Mouse (Mus musculus) lung, postnatal 0 days (tissue): Measurements from ENCODE around the gene Pi4kb. TPM values are rescaled to one million over a fixed set of nuclear protein-coding genes. Genes with fewer than 3 reads are reported as not detected.
A peak's percentile ranks its signal among the peaks of the same experiment; 100 is the strongest.
"Not testable (repeated sequence)": the region's sequence is repeated elsewhere in the genome, so short reads cannot be mapped to it uniquely, and the experiment has no call there.

Source experiments
- ATAC-seq: fragments of 200-750 bp; cut with Nextera tagmentation; 2 replicates; pipeline ENCODE4 v1.8.0; 2017; ENCODE audit warnings: moderate library complexity
- DNase-seq: peaks from one replicate; pipeline ENCODE4 v3.0.0-alpha.2; 2016; ENCODE audit warnings: low spot score
- H3K27ac ChIP-seq: fragments of 300-500 bp; sonication (generic); 2 replicates; pipeline ENCODE4 v1.5.1; 2014; ENCODE audit warnings: antibody characterized with exemption, mild to moderate bottlenecking, low read length, mixed read lengths
- H3K27me3 ChIP-seq: fragments of 300-500 bp; sonication (generic); replicated peaks from 2 replicates; pipeline ENCODE4 v1.6.1; 2014; ENCODE audit warnings: low read length, mixed read lengths; ENCODE audit not compliant: insufficient read depth
- H3K36me3 ChIP-seq: fragments of 300-500 bp; sonication (generic); 2 replicates; pipeline ENCODE4 v1.6.1; 2014; ENCODE audit warnings: low read length, mixed read lengths; ENCODE audit not compliant: insufficient read depth
- H3K4me1 ChIP-seq: fragments of 300-500 bp; sonication (generic); 2 replicates; pipeline ENCODE4 v1.6.1; 2014; ENCODE audit warnings: antibody characterized with exemption, low read depth, low read length, mixed read lengths; ENCODE audit not compliant: insufficient read depth
- H3K4me2 ChIP-seq: fragments of 300-500 bp; sonication (generic); replicated peaks from 2 replicates; pipeline ENCODE4 v1.6.1; 2014; ENCODE audit warnings: low read depth, mild to moderate bottlenecking, low read length, moderate library complexity, mixed read lengths
- H3K4me3 ChIP-seq: fragments of 300-500 bp; sonication (generic); 2 replicates; pipeline ENCODE4 v1.5.1; 2014; ENCODE audit warnings: low read depth, low read length
- H3K9ac ChIP-seq: fragments of 300-500 bp; sonication (generic); replicated peaks from 2 replicates; pipeline ENCODE4 v1.6.1; 2014; ENCODE audit warnings: low read depth, mild to moderate bottlenecking
- H3K9me3 ChIP-seq: fragments of 300-500 bp; sonication (generic); 2 replicates; pipeline ENCODE4 v1.6.1; 2016; ENCODE audit warnings: low read length, mixed read lengths
- CTCF ChIP-seq: IDR thresholded peaks from 2 replicates; pipeline ENCODE4 v1.5.1; 2016; ENCODE audit warnings: antibody characterized with exemption, mild to moderate bottlenecking
- EP300 ChIP-seq: IDR thresholded peaks from 2 replicates; pipeline ENCODE4 v1.6.1; 2016; ENCODE audit warnings: antibody characterized with exemption, mild to moderate bottlenecking, control low read depth
- WGBS: fragments of 180-500 bp; shearing (Covaris S2); extraction: QIAGEN DNeasy Blood & Tissue Kit; methylation state at CpG from one replicate; pipeline ENCODE4 v1.1.7; 2014; 5-methylcytosine and 5-hydroxymethylcytosine counted together
- polyA plus RNA-seq: library from polyadenylated mRNA; unstranded; fragments of >200 nt; fragmentation: Nextera tagmentation; extraction: Ambion mirVana; gene quantifications from 2 replicates; pipeline ENCODE4 v1.2.1, GENCODE M21; 2015

Pi4kb gene
- polyA plus RNA-seq, 1 experiment from 2014 or later: 13.6 TPM

- peak within 1 kb of the TSS; percentile 95 for H3K27ac ChIP-seq
- H3K36me3 ChIP-seq: no peaks in the 10 kb centered on the region
- peak within 1 kb of the TSS; percentile 71 for H3K9ac ChIP-seq
- H3K4me2 ChIP-seq: peak within 1 kb of the TSS; percentile 64
- TF ChIP-seq CTCF (no peak), EP300 (peak; percentile 97)
- peak; percentile 95 for DNase-seq
- H3K4me1 ChIP-seq: no peaks in the 10 kb centered on the region
- ATAC-seq: peak; percentile 82
- no peaks in the 10 kb centered on the region for H3K9me3 ChIP-seq
- H3K27me3 ChIP-seq: no peaks in the 10 kb centered on the region
- WGBS: under 1% methylated on average over 16 of the region's 16 CpGs
- peak within 1 kb of the TSS; percentile 50 for H3K4me3 ChIP-seq
Observed at GRCm38 (mm10) chr3:94932809-94933564, 41.5 kb upstream of the Pi4kb start, which contains the start of gene Selenbp1. TSS of gene Selenbp1 (plus strand) at chr3:94933056.

GRCm38 (mm10) chr3:94933604-94934003, 40.9 kb upstream of the Pi4kb start:
- H3K4me2 ChIP-seq: peak overlapping the region; percentile 64
- H3K9ac ChIP-seq: peak overlapping the region; percentile 71; the same call in 1 of the 2 replicates
- ATAC-seq: not testable (repeated sequence)

GRCm38 (mm10) chr3:94934564-94934963, 40.0 kb upstream of the Pi4kb start:
- Histone ChIP-seq H3K4me2 (peak overlapping the region; percentile 48), H3K4me3 (peak overlapping the region; percentile 24), H3K9ac (0 out of 2 replicates have a peak overlapping the region, but pooled peaks have one; percentile 19), H3K27ac (peak overlapping the region; percentile 77)
- H3K4me1 ChIP-seq, ATAC-seq, DNase-seq, H3K9me3 ChIP-seq, H3K27me3 ChIP-seq, H3K36me3 ChIP-seq: not testable (repeated sequence)
- 73% methylated on average over 3 of the region's 3 CpGs for WGBS

More at GRCm38 (mm10) chr3:94933604-94934003, 40.9 kb upstream of the Pi4kb start:
- H3K27ac ChIP-seq: peak overlapping the region; percentile 95
- DNase-seq, H3K36me3 ChIP-seq, H3K4me1 ChIP-seq, H3K27me3 ChIP-seq, H3K9me3 ChIP-seq: not testable (repeated sequence)
- H3K4me3 ChIP-seq: peak overlapping the region; percentile 50
- no CpG with 5 or more reads among the region's 2 CpGs for WGBS

GRCm38 (mm10) chr3:94935332-94935731, 39.2 kb upstream of the Pi4kb start:
- H3K27me3 ChIP-seq, H3K4me1 ChIP-seq, H3K9ac ChIP-seq, H3K9me3 ChIP-seq, H3K36me3 ChIP-seq, H3K4me3 ChIP-seq: not testable (repeated sequence)
- ATAC-seq: peak; percentile 55
- H3K27ac ChIP-seq: peak overlapping the region; percentile 62; the same call in 1 of the 2 replicates
- peak overlapping the region; percentile 48 for H3K4me2 ChIP-seq
- DNase-seq: peak; percentile 92
- WGBS: 36% methylated on average over 3 of the region's 3 CpGs
- peak; percentile 61; the same call in 1 of the 2 replicates for TF ChIP-seq EP300

- H3K4me3 ChIP-seq, H3K36me3 ChIP-seq, H3K4me2 ChIP-seq, ATAC-seq, H3K9ac ChIP-seq, H3K4me1 ChIP-seq, DNase-seq, H3K9me3 ChIP-seq, H3K27me3 ChIP-seq: not testable (repeated sequence)
- H3K27ac ChIP-seq: 0 out of 2 replicates have a peak overlapping the region, but pooled peaks have one; percentile 43
- WGBS: 74% methylated on average over 5 of the region's 5 CpGs
Observed at GRCm38 (mm10) chr3:94936147-94936546, 38.4 kb upstream of the Pi4kb start.

GRCm38 (mm10) chr3:94937194-94937593, 37.3 kb upstream of the Pi4kb start:
- H3K4me3 ChIP-seq, ATAC-seq, H3K9ac ChIP-seq, H3K9me3 ChIP-seq, H3K36me3 ChIP-seq, DNase-seq, H3K27ac ChIP-seq, H3K27me3 ChIP-seq, H3K4me1 ChIP-seq, H3K4me2 ChIP-seq: not testable (repeated sequence)
- WGBS: 81% methylated on average over 6 of the region's 7 CpGs

- not testable (repeated sequence) for H3K9me3 ChIP-seq, H3K4me3 ChIP-seq, H3K4me2 ChIP-seq, H3K4me1 ChIP-seq, H3K27me3 ChIP-seq, ATAC-seq, H3K9ac ChIP-seq, H3K27ac ChIP-seq, H3K36me3 ChIP-seq
- DNase-seq: peak; percentile 44
- 49% methylated on average over 9 of the region's 9 CpGs for WGBS
Observed at GRCm38 (mm10) chr3:94940033-94940432, 34.5 kb upstream of the Pi4kb start.

- H3K9ac ChIP-seq, H3K4me1 ChIP-seq, H3K9me3 ChIP-seq, H3K4me2 ChIP-seq, H3K27ac ChIP-seq, H3K27me3 ChIP-seq, H3K36me3 ChIP-seq, H3K4me3 ChIP-seq: not testable (repeated sequence)
- ATAC-seq (peak; percentile 65), DNase-seq (peak; percentile 32)
- 54% methylated on average over 7 of the region's 9 CpGs for WGBS
Observed at GRCm38 (mm10) chr3:94942211-94942967, 32.1 kb upstream of the Pi4kb start.
